Mouse (Mus musculus): ENCODE data around the gene Pttg1.

Gene Pttg1

GRCm38 (mm10) chr11:43408888-43409287 is 17.2 kb downstream of the Pttg1 start:
- no peak for DNase-seq

DNA sequence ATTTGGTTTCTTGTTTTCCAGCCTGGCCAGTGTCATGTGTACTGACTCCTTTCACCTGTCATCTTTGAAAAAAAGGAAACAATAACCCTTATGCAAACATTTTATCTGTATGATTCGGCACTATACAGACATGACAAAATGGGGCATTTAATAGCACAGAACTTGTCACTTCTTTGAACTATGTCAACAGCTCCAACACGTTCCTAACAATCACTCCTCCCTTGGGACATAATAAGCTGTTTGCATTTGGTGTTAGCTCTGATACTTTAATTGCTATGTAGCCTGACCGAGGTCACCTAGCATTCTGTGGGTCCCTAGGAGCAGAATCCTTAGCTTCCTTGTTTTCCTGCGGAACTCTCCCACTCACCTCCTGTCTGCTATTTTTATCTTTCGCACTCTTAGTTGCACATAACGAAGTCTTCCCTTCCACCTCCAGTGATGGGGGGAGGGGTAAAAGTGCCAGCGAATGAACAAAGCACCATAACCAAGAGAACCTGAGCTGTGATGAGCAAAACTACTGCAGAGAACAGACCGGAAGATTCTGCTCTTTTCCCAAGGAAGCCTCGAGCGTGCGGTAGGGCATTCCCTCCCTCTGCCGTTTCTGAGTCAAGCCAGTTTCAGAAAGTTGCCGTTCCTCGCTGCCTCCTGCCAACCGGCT is 21.8 kb downstream of the Pttg1 start:
- DNase-seq, result no peak

- no peak for DNase-seq
Measured at GRCm38 (mm10) chr11:43400131-43400530, 25.9 kb downstream of the Pttg1 start.

- DNase-seq, result no peak
Measured at GRCm38 (mm10) chr11:43399297-43399696, 26.8 kb downstream of the Pttg1 start.

- DNase-seq, result no peak
Measured at GRCm38 (mm10) chr11:43396672-43397071, 29.4 kb downstream of the Pttg1 start.

DNA sequence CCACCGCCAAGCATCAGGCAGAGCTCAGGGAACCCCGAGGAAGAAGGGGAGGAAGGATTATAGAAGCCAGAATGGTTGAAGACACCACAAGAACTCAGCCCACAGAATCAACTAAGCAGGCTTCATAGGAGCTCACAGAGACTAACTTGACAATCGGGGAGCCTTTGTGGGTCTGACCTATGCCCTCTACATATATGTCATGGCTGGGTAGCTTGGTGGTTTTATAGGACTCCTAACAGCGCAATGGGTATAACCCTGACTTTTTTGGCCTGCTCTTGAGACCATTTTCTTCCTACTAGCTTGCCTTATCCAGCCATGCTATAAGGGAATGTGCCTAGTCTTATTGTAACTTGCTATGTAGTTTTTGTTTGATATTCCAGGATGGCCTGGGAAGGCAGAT is 29.8 kb downstream of the Pttg1 start:
- no peak for DNase-seq

GRCm38 (mm10) chr11:43395073-43395948 is 30.7 kb downstream of the Pttg1 start:
- no peak for DNase-seq

- no peak for DNase-seq
Measured at GRCm38 (mm10) chr11:43393325-43393724, 32.7 kb downstream of the Pttg1 start.

- DNase-seq, result no peak
Measured at GRCm38 (mm10) chr11:43392757-43393156, 33.3 kb downstream of the Pttg1 start.

DNA sequence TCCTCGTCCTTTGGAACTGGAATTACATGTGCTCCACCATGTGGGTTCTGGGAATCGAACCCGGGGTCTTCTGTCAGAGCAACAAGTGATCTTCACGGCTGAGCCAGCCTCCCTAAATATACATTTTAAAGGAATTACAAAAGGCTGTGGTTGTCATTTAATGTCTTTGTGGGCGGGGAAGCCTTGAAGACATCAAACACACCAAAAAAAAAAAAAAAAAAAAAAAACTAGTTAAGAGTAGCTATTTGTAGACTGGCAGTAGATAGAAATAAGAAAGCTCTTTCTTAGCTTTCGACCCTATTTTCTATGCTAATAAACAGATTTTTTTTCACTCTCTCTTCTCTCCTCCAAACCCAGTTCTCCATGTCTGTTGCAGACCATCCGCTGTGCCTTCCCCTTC is 36.9 kb downstream of the Pttg1 start:
- DNase-seq, result no peak

DNA sequence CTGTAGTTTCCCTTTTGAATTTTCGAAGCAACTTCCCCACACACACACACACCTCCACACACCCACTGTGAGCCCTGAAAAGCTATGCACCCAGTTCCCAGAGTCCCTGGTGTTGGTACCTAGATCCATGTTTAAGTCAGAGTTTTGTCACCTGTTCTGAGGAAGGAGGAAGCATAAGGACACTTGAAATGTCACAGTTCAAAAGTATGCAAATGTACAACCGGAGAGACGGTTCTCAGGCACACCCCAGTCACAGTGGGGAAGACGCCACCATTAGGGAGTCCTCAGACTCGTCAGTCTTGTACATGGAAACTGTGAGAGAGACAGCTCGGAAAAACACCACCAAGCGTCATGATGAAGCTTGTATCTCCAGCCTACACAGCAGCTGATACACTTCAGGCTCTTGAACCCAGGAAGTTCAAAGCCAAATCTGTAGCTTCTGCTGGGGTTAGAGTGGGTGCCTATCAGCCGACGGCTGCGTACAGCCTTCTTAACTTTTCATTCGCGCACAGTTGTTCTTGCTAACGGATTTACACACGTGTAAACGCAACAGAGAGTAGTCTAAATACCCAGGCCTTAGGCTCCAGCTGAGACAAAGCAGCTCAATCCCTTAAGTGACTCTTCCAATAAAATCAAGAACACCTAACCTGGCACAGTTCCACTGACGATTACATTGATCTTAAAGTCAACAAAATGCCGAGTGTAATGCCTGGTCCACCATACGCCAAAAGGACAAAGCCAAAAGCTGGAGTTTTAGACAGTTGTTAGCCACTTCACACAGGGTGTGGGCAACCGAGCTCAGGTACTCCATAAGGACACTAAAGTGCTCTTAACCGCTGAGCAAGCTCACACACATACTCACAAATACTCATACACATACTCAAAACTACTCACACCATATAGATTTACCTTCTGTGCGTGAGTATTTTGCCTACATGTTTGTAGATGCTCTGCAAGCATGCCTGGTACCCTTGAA is 37.6 kb downstream of the Pttg1 start:
- no peak for DNase-seq

DNA sequence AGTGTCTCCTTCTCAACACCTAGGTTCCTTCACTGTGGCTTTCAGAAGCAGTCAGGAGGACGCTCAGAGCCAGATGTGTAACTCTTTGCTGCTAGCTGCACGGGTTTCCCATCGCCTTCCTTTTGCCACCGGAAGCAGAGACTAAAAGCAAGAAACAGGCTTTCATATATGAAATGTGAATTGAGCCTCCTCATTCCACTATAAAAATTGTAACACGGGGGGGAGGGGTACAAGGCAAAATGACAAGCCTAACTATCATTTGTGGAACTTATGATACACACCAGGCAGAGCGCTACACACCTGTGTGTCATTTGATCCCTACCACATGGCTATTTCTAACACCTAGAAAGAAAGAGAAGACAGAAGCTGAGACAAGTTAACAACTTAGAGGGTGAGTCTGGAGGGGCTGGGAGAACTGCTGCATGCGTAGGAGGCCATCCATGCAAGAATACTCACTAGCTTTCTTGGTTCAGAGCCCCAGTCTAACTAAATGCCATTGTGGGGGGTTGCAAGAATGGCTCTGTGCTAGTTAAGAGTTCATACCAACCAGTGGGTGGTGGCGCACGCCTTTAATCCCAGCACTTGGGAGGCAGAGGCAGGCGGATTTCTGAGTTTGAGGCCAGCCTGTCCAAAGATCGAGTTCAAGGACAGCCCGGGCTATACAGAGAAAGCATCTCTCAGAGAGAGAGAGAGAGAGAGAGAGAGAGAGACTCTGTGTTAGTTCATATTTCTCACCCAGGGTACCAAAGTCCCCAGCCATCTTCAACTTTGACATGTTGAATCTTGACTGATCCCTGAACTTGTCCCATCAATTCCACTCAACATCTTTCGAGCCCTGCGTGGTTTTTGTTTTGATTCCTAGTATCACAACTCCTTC is 38.8 kb downstream of the Pttg1 start:
- no peak for DNase-seq

DNA sequence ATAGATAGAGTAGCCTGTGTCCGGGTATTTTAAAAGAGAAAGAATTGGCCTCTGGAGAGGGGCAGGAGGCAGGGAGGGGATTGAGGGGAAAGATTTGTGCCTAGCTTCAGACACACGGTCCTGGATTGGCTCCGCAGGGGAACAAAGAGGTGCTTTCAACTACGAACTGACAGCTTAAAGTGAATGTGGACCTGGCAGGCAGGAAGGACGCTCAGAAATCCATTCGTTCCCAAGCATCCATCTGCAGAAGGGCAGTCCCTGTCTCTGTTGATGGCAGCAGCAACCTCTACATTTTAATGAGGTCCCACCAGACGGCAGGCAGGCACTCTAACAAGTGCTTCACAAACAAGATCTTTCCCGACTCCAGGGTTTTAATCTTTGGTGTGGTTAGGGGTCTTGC is 40.3 kb downstream of the Pttg1 start:
- no peak for DNase-seq

GRCm38 (mm10) chr11:43385055-43385649 is 40.9 kb downstream of the Pttg1 start:
- DNase-seq, result peak; percentile 21

DNA sequence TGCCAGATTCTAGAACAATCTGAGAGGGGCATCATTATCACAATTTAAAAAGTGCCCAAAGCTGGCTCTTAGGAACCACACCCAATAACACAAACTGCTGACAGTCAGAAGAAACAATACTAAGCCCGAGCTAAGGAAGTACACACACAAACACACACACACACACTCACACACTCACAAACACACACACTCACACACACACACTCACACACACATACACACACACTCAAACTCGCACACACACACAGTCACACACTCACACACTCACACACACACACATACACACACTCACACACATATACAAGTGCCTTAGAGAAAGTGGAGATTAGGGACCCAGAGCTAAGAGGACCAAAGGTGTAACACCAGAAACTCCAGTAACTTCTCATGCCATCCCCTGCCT is 42.5 kb downstream of the Pttg1 start:
- DNase-seq, result no peak

DNA sequence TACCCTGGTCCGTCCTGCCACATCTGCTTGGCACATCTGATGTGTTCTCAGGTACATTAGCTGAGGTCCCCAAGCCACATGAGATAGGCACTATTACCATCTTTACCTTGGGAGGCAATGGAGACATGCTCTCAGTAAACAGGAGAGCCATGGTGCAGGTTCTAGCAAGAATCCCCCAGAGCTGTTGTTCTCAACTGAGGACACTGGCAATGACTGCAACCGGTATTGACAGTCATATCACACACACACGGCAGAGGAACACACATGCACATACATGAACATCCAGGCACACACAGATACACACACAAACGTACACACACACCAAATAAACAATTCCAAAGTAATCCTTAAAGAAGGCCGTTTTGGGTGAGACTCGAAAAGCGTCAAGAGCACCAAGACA is 45.1 kb downstream of the Pttg1 start:
- no peak for DNase-seq

GRCm38 (mm10) chr11:43379911-43380485 is 46.1 kb downstream of the Pttg1 start:
- DNase-seq, result no peak

DNA sequence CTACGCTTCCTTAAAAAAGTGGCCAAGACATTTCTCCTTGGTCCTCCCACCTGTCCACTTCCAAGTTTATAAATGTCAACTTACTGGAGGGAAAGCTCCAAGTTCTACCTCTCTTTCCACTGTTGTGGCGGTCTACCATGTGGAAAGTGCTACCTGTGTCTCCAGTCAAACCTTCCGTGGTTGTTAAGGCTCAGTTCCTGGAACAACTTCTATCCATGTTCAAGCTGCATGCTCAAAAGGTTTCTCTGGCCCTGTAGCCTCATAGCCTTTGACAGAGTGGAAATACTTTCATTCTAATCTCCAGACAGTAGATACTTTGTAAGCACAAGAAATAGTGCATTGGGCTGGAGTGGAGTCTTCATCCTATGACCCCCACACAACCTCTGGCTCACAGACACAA is 46.6 kb downstream of the Pttg1 start:
- no peak for DNase-seq

DNA sequence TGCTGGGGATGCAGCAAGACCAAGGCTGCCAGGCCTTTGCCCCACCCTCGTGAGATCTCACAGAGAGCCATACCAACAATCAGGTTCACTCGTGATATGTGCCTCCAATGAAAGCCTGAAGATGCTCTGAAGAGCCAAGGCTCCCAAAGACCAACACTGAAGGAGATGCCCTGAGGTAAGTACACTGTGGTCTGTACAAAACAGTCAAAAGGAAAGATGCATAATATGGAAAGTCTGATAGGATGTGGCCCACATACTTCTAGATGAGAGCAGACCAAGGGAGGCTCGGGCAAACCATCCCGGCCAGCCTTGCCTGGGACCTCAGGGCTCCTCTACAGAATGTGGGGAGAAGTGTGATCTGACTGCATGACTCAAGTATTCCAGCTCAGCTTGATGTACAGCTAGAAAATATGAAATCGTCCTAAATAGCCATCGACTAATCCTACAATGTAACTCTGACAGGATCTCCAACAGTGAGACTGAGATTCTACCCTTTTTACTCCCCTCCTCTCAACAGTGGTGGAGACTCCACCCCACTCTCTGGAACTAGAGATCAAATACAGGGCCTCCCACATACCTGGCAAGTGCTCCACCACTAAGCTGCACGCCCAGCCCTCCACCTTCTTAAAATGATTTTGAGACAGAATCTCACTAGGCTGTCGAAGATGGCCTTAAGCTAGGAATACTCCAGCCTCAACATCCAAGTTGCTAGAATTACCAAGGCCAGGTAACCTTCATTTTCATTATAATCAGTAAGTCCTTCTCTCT is 48.8 kb downstream of the Pttg1 start:
- DNase-seq, result no peak

DNA sequence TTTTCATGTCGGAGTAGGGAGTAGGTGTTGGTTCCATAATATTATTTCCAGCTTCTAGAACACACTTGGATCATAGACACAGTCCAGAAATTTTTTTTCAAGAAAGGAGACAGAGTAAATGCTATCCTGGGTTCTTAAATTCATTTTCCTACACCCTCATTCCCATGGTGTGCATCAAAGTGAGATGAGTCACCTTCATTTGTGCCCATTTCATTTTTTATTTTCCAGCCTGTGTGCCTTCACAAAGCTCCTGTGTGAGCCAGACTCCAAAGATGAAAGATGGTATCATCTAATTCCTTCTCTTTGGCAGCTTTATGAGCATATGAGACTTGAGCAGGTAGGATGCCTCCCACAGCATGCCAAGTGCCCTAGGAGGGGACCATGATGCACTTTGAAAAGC is 49.5 kb downstream of the Pttg1 start:
- no peak for DNase-seq

DNA sequence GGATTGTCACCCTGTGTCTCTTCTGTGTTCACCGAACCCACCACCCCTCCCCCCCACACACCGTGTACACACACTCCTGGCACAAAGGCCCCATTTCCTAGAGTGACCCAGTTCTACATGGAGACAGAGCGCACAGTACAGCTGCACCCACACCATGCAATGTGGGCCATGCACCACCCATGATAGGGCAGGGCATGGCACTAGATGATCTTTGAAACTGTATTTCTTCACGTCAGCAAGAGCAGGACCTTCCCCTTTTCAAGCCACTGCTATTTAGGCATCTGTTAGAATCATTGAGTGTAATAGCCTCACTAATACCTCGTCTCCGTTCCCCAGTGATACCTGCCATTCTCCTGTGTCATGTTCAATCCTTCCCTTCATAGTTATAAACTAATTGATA is 51.1 kb downstream of the Pttg1 start:
- DNase-seq, result no peak

All from thymus, postnatal 4 days (tissue).